Mouse (Mus musculus): ENCODE measurements around the gene Sigirr. TPM values are rescaled to one million over a fixed set of nuclear protein-coding genes. Genes with fewer than 3 reads are reported as not detected.

Sigirr gene
- 6.1 and 6.8 TPM in 2 replicates for polyA plus RNA-seq (2015; fragmentation: Nextera tagmentation; extraction: Ambion mirVana)

DNA sequence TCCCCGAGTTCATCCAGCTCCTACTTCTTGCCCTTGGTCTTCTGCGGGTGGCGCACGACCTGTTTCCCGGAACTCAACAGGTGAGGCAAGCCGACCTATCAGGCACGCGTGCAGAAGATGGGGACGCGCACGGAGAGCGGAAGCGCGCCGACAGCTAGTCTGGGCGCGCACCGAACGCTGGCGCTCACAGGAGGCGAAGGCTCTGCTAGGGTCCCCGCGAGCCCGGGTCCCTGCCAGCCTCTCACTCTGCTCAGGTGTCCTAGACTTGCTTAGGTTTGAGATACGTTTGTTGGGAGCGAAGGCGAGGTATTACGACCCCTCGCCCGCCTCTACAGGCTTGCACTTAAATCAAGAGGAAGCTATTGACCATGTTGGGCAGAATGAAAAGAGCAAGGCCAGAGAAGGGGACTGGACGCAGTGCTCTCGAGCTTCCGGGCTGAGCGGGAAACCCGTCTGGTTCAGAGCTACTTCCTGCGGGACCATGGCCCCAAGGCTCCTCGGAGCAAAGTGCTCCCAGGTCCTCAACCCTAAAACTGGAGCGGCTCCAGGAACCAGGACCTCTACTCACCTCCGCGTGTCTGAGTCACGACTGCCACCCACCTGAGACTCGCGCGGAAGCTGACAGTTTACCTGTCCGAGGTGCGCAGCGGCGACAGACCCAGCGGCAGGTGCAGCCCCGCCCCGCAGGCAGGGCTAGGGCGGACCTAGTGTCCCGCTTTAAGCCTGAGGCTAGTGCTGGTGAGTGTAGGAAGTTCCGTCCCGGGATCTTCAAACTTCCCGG, at the start of gene Sigirr:
TSS of gene Sigirr (minus strand) at position 662 of the 781 bp plus-strand sequence.
- Histone ChIP-seq H3K9ac (0 out of 2 replicates have a peak within 1 kb of the TSS, but pooled peaks have one; percentile 4), H3K27ac (replicated peaks) (no peak within 1 kb of the TSS), H3K4me1 (peaks cover 18% of the 10 kb centered on the region), H3K27me3 (peaks cover 34% of the 10 kb centered on the region), H3K9me3 (replicated peaks) (no peaks in the 10 kb centered on the region), H3K4me3 (replicated peaks) (peak within 1 kb of the TSS; percentile 42), H3K4me2 (replicated peaks) (peak within 1 kb of the TSS; percentile 71), H3K36me3 (no peaks in the 10 kb centered on the region)
- ATAC-seq (ENCODE audit: insufficient number of reproducible peaks, low FRiP score, low TSS enrichment, low read depth) = no peak
- WGBS = 1% methylated on average over 56 of the region's 56 CpGs

DNA sequence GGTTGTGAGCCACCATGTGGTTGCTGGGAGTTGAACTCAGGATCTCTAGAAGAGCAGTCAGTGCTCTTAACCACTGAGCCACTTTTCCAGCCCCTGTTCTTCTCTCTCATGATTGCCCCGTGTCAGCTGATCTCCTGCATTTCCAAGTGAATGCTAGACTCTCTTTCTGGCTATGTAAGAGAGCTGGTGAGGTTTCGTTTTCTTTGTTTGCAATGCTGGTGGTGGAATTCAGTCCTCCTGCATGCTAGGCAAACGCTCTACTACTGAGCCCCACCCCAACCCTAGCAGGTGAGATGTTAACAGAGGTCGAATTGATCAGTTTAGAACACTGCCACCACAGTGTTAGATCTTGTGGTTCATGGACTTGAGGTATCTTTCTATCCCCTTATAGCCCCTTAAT, 48.3 kb upstream of the Sigirr start:
- ATAC-seq (ENCODE audit: insufficient number of reproducible peaks, low FRiP score, low TSS enrichment, low read depth) = no peak
- Histone ChIP-seq H3K9ac (no peak overlapping the region), H3K4me1 (peaks cover 6% of the 10 kb centered on the region; the same call in 1 of the 2 replicates), H3K4me2 (replicated peaks) (no peak overlapping the region), H3K4me3 (replicated peaks) (no peak overlapping the region), H3K27me3 (no peaks in the 10 kb centered on the region), H3K36me3 (peaks cover 40% of the 10 kb centered on the region), H3K27ac (replicated peaks) (no peak overlapping the region), H3K9me3 (replicated peaks) (no peaks in the 10 kb centered on the region)
- WGBS = 75% methylated on average over 4 of the region's 4 CpGs

DNA sequence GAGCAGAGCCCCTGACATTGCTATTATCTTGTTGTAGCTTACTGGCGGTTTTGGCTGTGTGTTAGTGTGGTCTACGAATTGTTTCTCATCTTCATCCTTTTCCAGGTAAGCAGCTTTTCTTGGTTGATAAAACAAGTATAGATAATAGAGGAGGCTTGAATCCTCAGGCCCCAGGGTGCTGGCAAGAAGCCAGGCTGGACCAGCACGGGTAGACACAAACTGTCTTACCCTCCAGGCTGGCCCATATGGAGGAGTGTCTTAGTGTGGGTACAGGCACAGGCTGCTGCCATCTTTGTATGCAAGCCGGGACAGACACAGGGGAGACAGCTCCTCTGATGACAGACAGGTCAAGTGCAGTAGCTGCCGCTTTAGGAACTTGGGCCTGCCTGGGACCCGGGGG, 46.7 kb upstream of the Sigirr start:
- H3K4me2 ChIP-seq (replicated peaks) = no peak overlapping the region
- 67% methylated on average over 6 of the region's 6 CpGs for WGBS
- peaks cover 42% of the 10 kb centered on the region for H3K36me3 ChIP-seq
- no peak overlapping the region for H3K4me3 ChIP-seq (replicated peaks)
- H3K9ac ChIP-seq = no peak overlapping the region
- no peak overlapping the region for H3K27ac ChIP-seq (replicated peaks)
- no peaks in the 10 kb centered on the region for H3K9me3 ChIP-seq (replicated peaks)
- H3K27me3 ChIP-seq = no peaks in the 10 kb centered on the region
- ATAC-seq (ENCODE audit: insufficient number of reproducible peaks, low FRiP score, low TSS enrichment, low read depth) = no peak
- peaks cover 6% of the 10 kb centered on the region; the same call in 1 of the 2 replicates for H3K4me1 ChIP-seq

DNA sequence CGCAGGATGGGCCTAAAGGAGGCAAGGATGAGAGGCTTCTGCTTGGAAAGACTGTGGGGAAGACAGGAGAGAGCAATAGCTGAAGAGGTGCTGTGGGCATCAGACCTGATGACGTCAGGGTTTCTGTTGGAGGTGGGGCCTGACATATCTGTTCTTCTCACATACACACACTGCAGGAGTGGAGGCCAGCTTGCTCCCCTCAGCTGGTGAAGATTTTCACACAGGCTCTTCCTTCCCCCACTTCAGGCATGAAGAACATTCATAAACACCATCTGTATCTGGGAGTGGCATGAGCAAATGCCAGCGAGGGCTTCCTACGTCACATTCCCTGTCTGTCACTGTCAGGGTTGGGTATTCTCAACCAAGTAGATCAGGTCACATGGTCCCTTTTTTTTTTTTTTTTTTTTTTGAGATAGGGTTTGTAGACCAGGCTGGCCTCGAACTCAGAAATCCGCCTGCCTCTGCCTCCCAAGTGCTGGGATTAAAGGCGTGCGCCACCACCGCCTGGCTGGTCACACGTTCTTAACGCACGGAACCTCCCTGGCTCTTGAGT, 45.7 kb upstream of the Sigirr start:
- H3K36me3 ChIP-seq = peaks cover 34% of the 10 kb centered on the region
- H3K4me1 ChIP-seq = peaks cover 6% of the 10 kb centered on the region; the same call in 1 of the 2 replicates
- H3K27me3 ChIP-seq = no peaks in the 10 kb centered on the region
- no peak overlapping the region for H3K4me3 ChIP-seq (replicated peaks)
- H3K9ac ChIP-seq = no peak overlapping the region
- H3K4me2 ChIP-seq (replicated peaks) = no peak overlapping the region
- 89% methylated on average over 12 of the region's 12 CpGs for WGBS
- H3K27ac ChIP-seq (replicated peaks) = 0 out of 2 replicates have a peak overlapping the region, but pooled peaks have one; percentile 11
- ATAC-seq (ENCODE audit: insufficient number of reproducible peaks, low FRiP score, low TSS enrichment, low read depth) = no peak
- no peaks in the 10 kb centered on the region for H3K9me3 ChIP-seq (replicated peaks)

DNA sequence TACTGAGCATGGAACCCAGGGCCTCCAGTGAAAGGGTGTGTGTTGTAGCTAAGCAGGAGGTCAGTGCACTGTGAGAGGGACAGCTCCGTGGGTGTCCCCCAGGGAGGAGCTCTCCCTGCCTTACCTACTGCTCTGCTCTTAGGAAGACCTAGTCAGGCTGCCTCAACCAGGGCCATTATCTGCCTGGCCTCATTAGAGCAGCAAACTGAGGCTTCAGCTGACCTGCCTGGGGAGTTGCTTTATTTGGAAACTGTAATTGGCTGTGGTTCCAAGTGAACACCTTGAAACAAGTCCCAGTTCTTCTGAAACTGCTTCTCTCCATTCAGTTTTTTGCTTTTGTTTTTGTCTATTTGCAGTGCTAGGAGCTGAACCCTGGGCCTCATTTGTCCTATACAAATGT, 45.0 kb upstream of the Sigirr start:
- no peak overlapping the region for H3K9ac ChIP-seq
- H3K27ac ChIP-seq (replicated peaks) = no peak overlapping the region
- 75% methylated on average over 1 of the region's 1 CpGs for WGBS
- H3K36me3 ChIP-seq = peaks cover 26% of the 10 kb centered on the region
- no peak for ATAC-seq (ENCODE audit: insufficient number of reproducible peaks, low FRiP score, low TSS enrichment, low read depth)
- peaks cover 6% of the 10 kb centered on the region; the same call in 1 of the 2 replicates for H3K4me1 ChIP-seq
- no peak overlapping the region for H3K4me3 ChIP-seq (replicated peaks)
- no peaks in the 10 kb centered on the region for H3K27me3 ChIP-seq
- no peaks in the 10 kb centered on the region for H3K9me3 ChIP-seq (replicated peaks)
- H3K4me2 ChIP-seq (replicated peaks) = no peak overlapping the region

DNA sequence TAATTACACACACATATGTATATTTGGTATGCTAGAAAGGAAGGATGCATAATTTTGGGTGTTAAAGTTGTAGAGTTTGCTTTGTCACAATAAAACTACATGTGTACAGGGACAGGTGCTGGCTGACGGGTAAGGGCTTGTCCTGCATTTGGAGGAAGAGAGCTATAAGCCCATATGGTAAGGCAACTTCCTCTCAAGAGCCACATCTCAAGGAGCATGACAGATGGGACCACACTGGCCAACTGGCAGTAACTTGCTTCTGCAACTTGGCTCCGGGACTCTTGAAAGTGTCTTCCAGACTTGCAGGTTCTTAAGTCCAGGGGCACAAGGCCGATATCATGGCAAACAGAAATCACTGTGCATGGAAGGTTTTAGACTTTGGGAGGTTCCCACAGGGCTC, 44.3 kb upstream of the Sigirr start:
- H3K27ac ChIP-seq (replicated peaks) = no peak overlapping the region
- peaks cover 6% of the 10 kb centered on the region; the same call in 1 of the 2 replicates for H3K4me1 ChIP-seq
- WGBS = 88% methylated on average over 3 of the region's 3 CpGs
- H3K4me2 ChIP-seq (replicated peaks) = no peak overlapping the region
- no peak overlapping the region for H3K4me3 ChIP-seq (replicated peaks)
- H3K9me3 ChIP-seq (replicated peaks) = no peaks in the 10 kb centered on the region
- peaks cover 28% of the 10 kb centered on the region for H3K36me3 ChIP-seq
- H3K9ac ChIP-seq = no peak overlapping the region
- ATAC-seq (ENCODE audit: insufficient number of reproducible peaks, low FRiP score, low TSS enrichment, low read depth) = no peak
- H3K27me3 ChIP-seq = no peaks in the 10 kb centered on the region

DNA sequence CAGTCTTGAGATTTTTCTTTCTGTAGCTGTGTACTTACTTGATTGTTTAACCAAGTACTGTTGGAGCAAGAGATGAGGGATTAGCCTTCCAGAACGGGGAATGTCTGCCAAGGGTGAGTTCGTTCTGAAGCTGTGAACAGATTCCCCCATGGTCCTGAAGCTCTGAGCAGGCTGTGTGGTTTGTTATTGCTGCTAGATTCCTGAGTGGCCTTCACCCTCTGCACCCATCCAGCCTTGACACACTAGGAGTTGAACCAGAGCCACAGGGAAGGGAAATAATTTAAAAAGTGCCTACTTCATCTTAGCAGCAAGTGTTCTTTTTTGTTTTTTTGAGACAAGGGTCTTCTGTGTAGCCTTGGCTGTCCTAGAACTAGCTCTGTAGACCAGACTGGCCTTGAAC, 43.5 kb upstream of the Sigirr start:
- peaks cover 30% of the 10 kb centered on the region for H3K36me3 ChIP-seq
- no peaks in the 10 kb centered on the region for H3K9me3 ChIP-seq (replicated peaks)
- H3K4me3 ChIP-seq (replicated peaks) = no peak overlapping the region
- no peak for ATAC-seq (ENCODE audit: insufficient number of reproducible peaks, low FRiP score, low TSS enrichment, low read depth)
- no peak overlapping the region for H3K27ac ChIP-seq (replicated peaks)
- WGBS = 69% methylated on average over 2 of the region's 2 CpGs
- no peak overlapping the region for H3K4me2 ChIP-seq (replicated peaks)
- peaks cover 6% of the 10 kb centered on the region; the same call in 1 of the 2 replicates for H3K4me1 ChIP-seq
- H3K27me3 ChIP-seq = no peaks in the 10 kb centered on the region
- H3K9ac ChIP-seq = no peak overlapping the region

DNA sequence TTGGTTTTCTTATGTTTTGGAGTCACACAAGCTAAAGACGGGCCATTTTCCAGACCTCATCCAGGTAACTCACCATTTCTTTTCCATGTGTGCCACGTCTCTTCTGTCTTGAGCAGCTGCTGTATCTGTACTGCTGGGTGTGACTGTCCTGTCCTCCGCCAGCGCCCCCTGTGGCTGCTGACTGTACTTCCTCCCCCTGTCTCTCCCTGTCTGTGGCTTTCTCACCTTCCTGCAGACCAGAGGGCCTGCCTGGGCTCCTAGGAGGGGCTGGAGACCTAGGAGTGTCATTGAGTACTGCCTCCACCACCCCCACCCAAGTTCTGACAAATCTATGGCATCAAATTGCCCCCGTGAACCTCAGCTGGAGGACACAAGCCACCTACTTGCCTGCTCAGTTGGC, 42.7 kb upstream of the Sigirr start:
- Histone ChIP-seq H3K27me3 (no peaks in the 10 kb centered on the region), H3K36me3 (peaks cover 37% of the 10 kb centered on the region), H3K4me2 (replicated peaks) (no peak overlapping the region), H3K9ac (no peak overlapping the region), H3K4me3 (replicated peaks) (no peak overlapping the region), H3K27ac (replicated peaks) (no peak overlapping the region), H3K9me3 (replicated peaks) (no peaks in the 10 kb centered on the region), H3K4me1 (peaks cover 6% of the 10 kb centered on the region; the same call in 1 of the 2 replicates)
- ATAC-seq (ENCODE audit: insufficient number of reproducible peaks, low FRiP score, low TSS enrichment, low read depth) = no peak
- WGBS = 57% methylated on average over 5 of the region's 5 CpGs

DNA sequence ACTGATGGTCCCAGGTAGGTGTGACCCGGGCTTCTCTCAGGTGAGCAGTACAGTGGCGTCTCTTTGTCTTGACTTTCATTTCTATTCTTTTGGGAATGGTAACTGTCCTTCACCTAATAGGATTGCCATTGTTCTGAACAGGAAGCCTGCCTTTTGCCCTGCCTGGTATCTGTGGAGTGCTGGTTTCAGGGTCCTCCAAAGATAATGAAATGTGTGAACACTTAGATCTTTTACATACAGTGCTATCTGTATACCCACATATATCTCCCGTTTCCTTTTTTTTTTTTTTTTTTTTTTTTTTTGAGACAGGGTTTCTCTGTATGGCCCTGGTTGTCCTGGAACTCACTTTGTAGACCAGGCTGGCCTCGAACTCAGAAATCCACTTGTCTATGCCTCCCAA, 41.0 kb upstream of the Sigirr start:
- no peak overlapping the region for H3K27ac ChIP-seq (replicated peaks)
- no peaks in the 10 kb centered on the region for H3K9me3 ChIP-seq (replicated peaks)
- no peak overlapping the region for H3K4me3 ChIP-seq (replicated peaks)
- H3K4me1 ChIP-seq = no peaks in the 10 kb centered on the region
- H3K27me3 ChIP-seq = no peaks in the 10 kb centered on the region
- H3K4me2 ChIP-seq (replicated peaks) = no peak overlapping the region
- 88% methylated on average over 4 of the region's 4 CpGs for WGBS
- ATAC-seq (ENCODE audit: insufficient number of reproducible peaks, low FRiP score, low TSS enrichment, low read depth) = no peak
- peaks cover 55% of the 10 kb centered on the region for H3K36me3 ChIP-seq
- no peak overlapping the region for H3K9ac ChIP-seq

DNA sequence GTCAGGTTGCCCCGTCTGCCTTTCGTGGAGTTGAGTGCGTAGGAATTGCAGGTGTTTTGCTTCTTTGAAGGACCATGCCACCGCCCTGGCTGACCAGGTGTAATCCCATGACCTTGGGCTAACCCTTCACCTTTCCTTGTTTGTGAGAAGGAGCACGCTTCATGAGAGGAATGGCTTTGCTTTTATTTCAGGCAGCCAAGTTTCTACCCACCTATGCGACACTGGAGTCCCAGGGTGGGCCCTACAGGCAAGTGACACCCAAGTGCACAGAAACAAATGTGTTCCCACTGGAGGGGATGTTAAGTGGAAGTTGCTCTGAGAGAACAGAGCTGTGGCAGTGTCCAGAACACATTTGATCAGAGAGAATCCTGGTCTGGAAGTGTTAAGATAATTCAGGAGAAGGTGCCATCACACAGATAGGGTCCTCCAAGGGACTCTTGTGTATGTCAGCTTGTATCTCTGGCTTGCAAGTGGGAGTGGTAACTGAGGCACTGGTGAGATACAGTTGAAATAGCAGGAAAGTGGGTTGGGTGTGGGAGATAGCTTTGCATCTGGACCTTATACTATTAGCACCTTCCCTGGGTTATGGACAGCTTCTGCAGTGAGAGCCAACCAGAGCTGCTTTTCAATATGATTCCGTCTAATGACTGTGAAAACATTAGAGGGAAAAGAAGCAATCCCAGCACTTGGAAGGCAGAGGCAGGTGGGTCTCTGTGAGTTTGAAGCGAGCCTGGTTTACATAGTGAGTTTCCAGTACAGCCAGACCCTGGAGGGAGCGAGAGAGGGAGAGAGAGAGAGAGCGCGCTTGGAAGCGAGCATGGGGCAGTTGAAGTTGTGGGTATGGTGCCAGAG, 31.8 kb upstream of the Sigirr start:
- Histone ChIP-seq H3K27ac (replicated peaks) (no peak overlapping the region), H3K4me2 (replicated peaks) (peak overlapping the region; percentile 78), H3K27me3 (no peaks in the 10 kb centered on the region), H3K4me1 (peaks cover 19% of the 10 kb centered on the region), H3K36me3 (peaks cover 22% of the 10 kb centered on the region), H3K9me3 (replicated peaks) (no peaks in the 10 kb centered on the region), H3K9ac (peak overlapping the region; percentile 95), H3K4me3 (replicated peaks) (peak overlapping the region; percentile 85)
- no peak for ATAC-seq (ENCODE audit: insufficient number of reproducible peaks, low FRiP score, low TSS enrichment, low read depth)
- WGBS = 55% methylated on average over 12 of the region's 12 CpGs

Data from embryonic facial prominence, embryonic 15.5 days (tissue).